Mouse (Mus musculus) spleen, postnatal 10 days (tissue): ENCODE measurements around the gene Tbx18.

Experiments
- DNase-seq, 2 experiments: peaks; one replicate each; pipeline ENCODE4 v3.0.0; 2021 to 2022; ENCODE audit warnings: low spot score in 2 of 2

Gene Tbx18

DNA sequence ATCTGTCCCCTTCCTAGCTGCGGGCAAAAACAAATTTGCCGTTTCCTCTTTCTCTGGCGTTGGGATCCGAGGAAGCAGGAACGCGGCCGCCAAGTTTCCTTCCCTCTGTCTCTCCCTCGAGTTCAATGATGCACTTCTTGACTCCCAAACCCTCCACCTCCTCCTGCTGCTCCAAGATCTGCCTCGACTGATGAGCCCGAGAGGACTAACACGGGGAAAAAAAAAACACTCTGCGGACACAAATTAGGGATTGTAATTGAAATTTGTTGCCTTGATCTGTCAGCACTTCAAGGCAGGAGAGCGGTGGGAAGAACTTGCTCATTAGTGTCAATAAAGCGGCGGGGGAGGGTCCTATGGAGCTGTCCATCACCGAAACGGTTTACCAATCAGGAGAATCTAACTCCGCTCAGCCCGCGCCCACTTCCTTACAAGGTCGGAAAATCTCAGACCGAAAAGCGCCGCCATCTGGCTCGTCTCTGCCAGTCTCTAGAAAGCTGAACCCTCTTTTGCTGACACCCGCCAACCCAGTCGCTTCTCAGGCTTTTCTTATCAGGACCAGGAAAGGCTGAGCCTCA lies at the start of gene Tbx18:
Tbx18 (minus strand) TSS at position 300 of the 575 bp plus-strand sequence.
- DNase-seq: no peak

GRCm38 (mm10) chr9:87773951-87774350 lies 42.9 kb upstream of the Tbx18 start:
- DNase-seq: no peak

- DNase-seq: no peak
Measured at GRCm38 (mm10) chr9:87755621-87756020, 24.6 kb upstream of the Tbx18 start.

DNA sequence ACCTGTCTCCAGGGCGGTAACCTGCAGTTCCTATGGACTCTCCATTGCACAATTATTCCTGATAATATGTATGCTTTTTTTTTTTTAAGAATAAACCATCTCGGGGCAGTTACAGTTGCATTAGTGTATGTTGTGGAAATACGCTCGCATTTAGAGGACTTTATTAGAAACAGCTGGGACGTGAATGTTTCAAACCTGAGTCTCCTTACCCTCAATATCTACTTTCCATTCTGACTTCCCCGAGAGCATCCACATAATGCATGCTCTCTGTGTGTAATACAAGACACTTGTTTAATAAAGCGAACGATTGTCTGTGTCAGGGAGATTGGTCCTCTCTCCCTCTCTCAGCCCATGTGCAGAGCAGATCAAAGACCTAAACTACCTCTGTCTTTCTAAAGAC lies 10.5 kb upstream of the Tbx18 start:
- DNase-seq: no peak

DNA sequence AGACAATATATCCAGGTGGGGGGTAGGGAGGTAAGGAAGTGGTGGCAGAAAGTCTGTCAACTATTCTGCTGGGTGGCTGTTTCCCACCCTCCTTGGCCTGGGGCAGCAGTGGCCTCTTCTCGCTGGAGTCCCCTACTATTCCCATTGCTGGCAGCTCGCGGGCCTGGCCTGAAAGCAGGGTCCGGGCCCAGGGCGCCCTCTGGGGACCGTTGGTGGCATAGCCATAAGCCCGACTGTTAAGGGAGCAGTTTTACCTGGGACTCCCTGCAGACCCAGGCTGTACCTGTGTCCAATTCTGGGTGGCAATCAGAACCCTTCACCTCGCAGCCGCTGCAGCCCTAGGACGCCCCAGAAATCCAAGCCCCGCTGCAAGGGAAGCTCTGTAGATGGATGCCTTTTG lies 9.6 kb upstream of the Tbx18 start:
- DNase-seq: peak in 1 of 2 experiments; percentile 34

DNA sequence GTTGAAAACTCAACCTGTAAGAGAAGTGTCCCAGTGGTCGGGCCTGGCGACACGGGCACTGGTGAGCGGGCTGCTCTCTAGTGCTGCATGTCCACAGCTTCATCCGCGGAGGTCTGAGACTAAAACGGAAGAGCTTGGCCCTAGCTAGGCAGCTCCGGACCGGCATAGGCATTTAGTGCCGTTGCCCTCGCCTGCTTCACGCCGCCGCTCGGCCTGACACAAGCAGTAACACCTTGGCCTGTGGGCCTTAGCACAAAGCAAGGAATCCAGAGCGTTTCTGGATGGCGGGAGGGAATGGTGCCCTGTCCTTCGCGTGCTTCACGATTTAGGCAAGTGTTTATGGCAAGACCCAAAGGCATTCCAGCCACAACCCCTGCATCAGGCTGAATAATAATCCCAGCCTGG lies 9.2 kb upstream of the Tbx18 start:
- DNase-seq: no peak

DNA sequence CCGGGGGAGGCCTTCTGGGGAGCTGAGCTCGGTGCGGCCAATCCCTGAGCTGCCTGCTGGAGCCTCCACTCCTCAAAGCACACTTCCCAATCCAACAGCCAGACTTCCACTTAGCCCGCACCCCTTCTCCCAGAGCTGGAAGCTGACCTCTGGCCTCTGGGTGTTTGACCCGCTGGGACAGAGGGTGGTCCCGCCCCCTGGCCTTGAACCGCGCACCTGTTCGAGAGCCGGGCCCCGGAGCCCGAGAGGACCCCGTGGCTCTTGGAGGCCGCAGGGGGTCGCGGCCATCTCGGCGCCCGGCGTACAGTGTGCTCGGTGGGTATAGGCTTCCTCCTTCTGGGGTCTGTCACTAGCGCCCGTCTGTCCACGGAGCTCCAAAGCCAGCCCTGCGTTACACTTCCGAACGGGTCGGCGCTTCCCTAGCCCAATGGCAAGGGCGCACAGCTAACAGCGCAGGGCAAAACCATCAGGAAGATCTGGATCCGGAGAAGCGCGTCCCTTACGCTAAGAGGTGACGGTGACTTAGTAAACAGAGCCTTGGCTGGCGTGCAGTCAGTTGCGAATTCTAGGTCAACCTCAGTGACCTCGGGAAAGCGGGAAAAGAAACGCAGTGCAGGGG lies 8.6 kb upstream of the Tbx18 start:
- no peak for DNase-seq

GRCm38 (mm10) chr9:87738766-87739542 lies 7.9 kb upstream of the Tbx18 start:
- DNase-seq: no peak

DNA sequence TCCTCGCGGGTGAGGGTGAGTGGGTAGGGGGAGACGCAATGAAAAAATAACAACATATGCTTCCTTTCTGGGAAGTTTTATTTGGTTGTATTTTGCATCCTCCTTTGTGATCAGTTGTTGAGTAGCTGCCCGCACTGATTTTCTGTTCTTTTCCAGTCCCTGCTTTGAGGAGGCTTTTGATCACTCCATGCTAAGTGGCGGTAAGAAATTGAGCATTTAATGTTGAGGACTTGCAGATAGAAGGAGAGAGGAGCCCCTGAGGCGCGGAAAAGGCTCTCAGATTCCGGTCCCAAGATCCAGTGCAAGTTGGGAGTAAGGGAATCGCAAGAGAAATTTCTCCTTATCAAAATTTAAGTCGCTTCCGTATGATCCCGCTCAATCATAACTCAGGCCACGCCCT lies 7.1 kb upstream of the Tbx18 start:
- no peak for DNase-seq

- DNase-seq: no peak
Measured at GRCm38 (mm10) chr9:87737271-87737670, 6.2 kb upstream of the Tbx18 start.

GRCm38 (mm10) chr9:87735046-87735445 lies 4.0 kb upstream of the Tbx18 start:
- DNase-seq: no peak

- no peak for DNase-seq
Measured at GRCm38 (mm10) chr9:87734631-87735030, 3.6 kb upstream of the Tbx18 start.

- DNase-seq: no peak
Measured at GRCm38 (mm10) chr9:87733732-87734131, 2.7 kb upstream of the Tbx18 start.

- no peak for DNase-seq
Measured at GRCm38 (mm10) chr9:87733236-87733630, 2.2 kb upstream of the Tbx18 start.

- DNase-seq: no peak
Measured at GRCm38 (mm10) chr9:87732416-87733235, 1.6 kb upstream of the Tbx18 start.

DNA sequence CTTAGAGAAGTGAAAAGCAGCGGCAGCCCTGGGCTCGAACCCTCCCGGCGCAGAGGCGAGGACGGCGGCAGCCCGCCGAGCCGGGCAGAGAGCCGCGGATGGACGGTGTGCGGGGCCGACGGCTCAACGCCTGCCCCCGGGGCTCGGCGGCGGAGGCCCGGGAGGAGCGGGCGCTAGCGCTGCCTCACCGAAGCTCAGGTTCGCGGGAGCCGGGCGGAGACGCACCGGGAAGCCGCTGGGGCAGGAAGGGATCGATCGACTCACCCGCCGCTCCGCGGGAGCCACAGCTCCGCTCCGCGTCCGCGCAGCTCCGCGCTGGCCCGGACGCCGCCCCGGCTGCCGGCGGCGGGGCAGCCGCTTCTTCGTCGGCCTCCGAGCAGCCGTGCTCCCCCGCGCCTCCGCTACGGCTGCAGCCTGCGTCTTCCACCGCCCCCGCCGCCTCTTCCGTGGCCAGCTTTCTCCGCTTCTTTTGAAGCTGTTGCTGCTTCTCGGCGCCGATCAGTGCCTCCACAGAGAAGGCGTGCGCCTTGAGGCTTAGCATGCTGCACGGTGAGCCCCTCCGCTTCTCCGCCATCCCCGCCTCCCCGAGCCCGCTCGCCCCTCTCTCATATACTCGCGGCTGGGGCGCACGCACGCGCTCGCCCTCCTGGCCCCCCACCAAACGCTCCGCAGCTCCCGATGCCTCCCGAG lies 644 bp downstream of the Tbx18 start:
- no peak for DNase-seq

DNA sequence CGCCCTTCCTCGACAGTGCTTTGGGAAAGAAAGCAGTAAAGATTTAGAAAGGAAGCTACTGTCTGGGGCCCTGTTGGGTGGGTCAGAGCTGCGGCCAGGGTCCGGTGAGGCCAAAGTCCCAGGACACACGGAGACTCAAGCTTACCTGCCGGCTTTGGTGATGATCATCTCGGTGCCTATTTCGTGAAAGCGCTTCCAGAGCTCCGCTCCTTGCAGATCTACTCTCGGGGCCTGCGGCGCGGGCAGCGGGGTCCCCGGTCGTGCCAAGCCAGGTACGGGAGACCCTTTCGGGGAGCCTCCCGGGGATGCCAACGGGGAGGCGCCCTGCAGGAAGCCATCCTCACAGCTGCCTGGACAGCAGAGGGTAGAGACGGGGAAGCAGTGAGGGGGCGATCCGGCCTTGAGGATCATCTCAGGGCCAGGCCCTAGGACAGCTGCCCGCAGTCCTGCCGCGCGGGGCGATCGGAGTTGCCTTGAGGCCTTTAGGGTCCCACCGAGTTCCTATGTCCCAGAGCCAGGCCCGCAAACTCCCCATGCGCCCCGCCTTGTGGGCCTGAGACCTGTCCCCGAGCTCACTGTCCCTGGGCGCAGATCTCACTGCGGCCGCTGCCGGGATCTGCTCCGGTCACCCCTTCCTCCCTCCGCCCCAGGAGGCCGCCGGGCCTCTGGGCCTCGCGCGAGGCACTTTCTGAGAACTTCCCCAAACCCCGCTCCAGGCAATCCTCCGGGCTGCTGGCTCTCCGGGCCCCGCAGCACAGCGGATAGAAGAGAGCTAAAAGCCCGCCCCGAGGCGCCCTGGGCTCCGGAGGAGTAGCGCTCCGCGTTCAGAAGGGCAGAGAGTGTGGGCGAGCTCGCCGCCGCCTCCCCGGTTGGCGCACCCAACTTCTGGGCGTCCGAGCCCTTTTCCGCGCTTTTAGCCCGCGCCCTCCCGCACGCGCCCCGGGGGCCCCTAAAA lies 1.5 kb downstream of the Tbx18 start:
- no peak for DNase-seq

- DNase-seq: no peak
Measured at GRCm38 (mm10) chr9:87728107-87728506, 3.0 kb downstream of the Tbx18 start.

DNA sequence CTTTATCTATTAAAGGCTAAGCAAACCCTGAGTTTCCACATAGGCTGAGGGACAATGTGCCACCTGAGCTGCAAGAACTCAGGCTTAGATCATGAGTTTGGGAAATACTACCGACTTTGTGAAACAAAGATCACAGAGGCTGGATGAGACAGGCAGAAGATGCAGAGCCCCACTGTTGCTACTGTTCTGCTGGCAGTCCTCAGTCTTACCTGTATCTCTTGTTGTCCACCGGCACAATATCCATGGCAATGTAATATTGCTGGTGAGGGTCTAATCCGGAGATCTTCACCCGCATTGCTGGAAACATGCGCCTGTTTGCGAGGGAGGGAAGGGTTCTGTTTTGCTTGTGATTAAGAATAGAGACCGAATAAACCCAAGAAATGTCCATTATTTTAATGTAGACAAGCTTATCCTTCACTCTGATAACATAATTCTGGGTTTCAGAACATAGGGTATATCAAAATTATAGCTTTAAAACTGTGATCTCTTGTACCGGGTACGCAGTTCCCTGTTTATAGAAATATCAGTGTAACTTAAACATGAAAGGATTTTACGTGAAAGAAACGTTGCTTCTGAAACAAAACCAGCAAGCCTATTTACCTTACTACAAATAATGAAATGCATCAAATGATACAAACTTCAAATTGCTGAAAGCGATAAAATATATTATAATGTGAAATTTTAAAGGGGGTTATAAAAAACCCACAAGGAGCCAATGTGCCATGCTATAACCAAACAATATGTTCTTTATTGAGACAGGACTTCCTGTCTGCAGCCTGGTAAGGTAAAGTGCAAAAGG lies 3.7 kb downstream of the Tbx18 start:
- no peak for DNase-seq

- no peak for DNase-seq
Measured at GRCm38 (mm10) chr9:87721793-87722192, 9.3 kb downstream of the Tbx18 start.
